Mouse (Mus musculus): ENCODE measurements around the gene Gas2l2. TPM values are rescaled to one million over a fixed set of nuclear protein-coding genes. Genes with fewer than 3 reads are reported as not detected.

Gas2l2 gene
- polyA plus RNA-seq, 1 experiment from 2014 or later = 0.39 TPM

- no peaks in the 10 kb centered on the region for H3K9me3 ChIP-seq
- H3K36me3 ChIP-seq = no peaks in the 10 kb centered on the region
- peak overlapping the region; percentile 70 for H3K4me3 ChIP-seq
- H3K4me1 ChIP-seq (replicated peaks) = peaks cover 44% of the 10 kb centered on the region
- under 1% methylated on average over 65 of the region's 75 CpGs for WGBS
- peak; percentile 90 for DNase-seq (ENCODE audit: low spot score)
- peak overlapping the region; percentile 82 for H3K27ac ChIP-seq
- peaks cover 63% of the 10 kb centered on the region for H3K27me3 ChIP-seq (ENCODE audit: insufficient read depth, poor library complexity, severe bottlenecking)
Measured at GRCm38 (mm10) chr11:83440081-83441064, 11.1 kb upstream of the Gas2l2 start.

- H3K4me1 ChIP-seq (replicated peaks) = peaks cover 40% of the 10 kb centered on the region
- H3K27ac ChIP-seq = peak overlapping the region; percentile 82
- H3K27me3 ChIP-seq (ENCODE audit: insufficient read depth, poor library complexity, severe bottlenecking) = peaks cover 55% of the 10 kb centered on the region
- no peaks in the 10 kb centered on the region for H3K9me3 ChIP-seq
- H3K4me3 ChIP-seq = peak overlapping the region; percentile 70
- 36% methylated on average over 11 of the region's 11 CpGs for WGBS
- no peak for DNase-seq (ENCODE audit: low spot score)
- H3K36me3 ChIP-seq = no peaks in the 10 kb centered on the region
Measured at GRCm38 (mm10) chr11:83439426-83440060, 10.3 kb upstream of the Gas2l2 start.

GRCm38 (mm10) chr11:83437377-83437776 is 8.1 kb upstream of the Gas2l2 start, which contains the start of gene 1700020L24Rik:
Gene 1700020L24Rik (plus strand): TSS chr11:83437677.
- Histone ChIP-seq H3K4me3 (no peak within 1 kb of the TSS), H3K27ac (no peak within 1 kb of the TSS), H3K36me3 (no peaks in the 10 kb centered on the region), H3K4me1 (replicated peaks) (peaks cover 18% of the 10 kb centered on the region; the same call in 1 of the 2 replicates), H3K9me3 (no peaks in the 10 kb centered on the region), H3K27me3 (ENCODE audit: insufficient read depth, poor library complexity, severe bottlenecking) (peaks cover 33% of the 10 kb centered on the region)
- 87% methylated on average over 1 of the region's 1 CpGs for WGBS
- DNase-seq (ENCODE audit: low spot score) = no peak

GRCm38 (mm10) chr11:83432533-83432932 is 3.3 kb upstream of the Gas2l2 start:
- Histone ChIP-seq H3K9me3 (no peaks in the 10 kb centered on the region), H3K36me3 (no peaks in the 10 kb centered on the region), H3K27me3 (ENCODE audit: insufficient read depth, poor library complexity, severe bottlenecking) (peaks cover 30% of the 10 kb centered on the region), H3K4me3 (no peak overlapping the region), H3K27ac (no peak overlapping the region), H3K4me1 (replicated peaks) (peaks cover 10% of the 10 kb centered on the region)
- no peak for DNase-seq (ENCODE audit: low spot score)
- WGBS = 81% methylated on average over 2 of the region's 2 CpGs

- peaks cover 14% of the 10 kb centered on the region for H3K4me1 ChIP-seq (replicated peaks)
- no peaks in the 10 kb centered on the region for H3K9me3 ChIP-seq
- H3K36me3 ChIP-seq = no peaks in the 10 kb centered on the region
- H3K27ac ChIP-seq = no peak overlapping the region
- peaks cover 48% of the 10 kb centered on the region for H3K27me3 ChIP-seq (ENCODE audit: insufficient read depth, poor library complexity, severe bottlenecking)
- DNase-seq (ENCODE audit: low spot score) = no peak
- peak overlapping the region; percentile 7; the same call in 1 of the 2 replicates for H3K4me3 ChIP-seq
- WGBS = 39% methylated on average over 17 of the region's 17 CpGs
Measured at GRCm38 (mm10) chr11:83426964-83427363, 2.3 kb downstream of the Gas2l2 start.

- no peak overlapping the region for H3K4me3 ChIP-seq
- no peak overlapping the region for H3K27ac ChIP-seq
- 8% methylated on average over 8 of the region's 8 CpGs for WGBS
- peaks cover 12% of the 10 kb centered on the region for H3K4me1 ChIP-seq (replicated peaks)
- H3K36me3 ChIP-seq = no peaks in the 10 kb centered on the region
- DNase-seq (ENCODE audit: low spot score) = peak; percentile 80
- peaks cover 66% of the 10 kb centered on the region for H3K27me3 ChIP-seq (ENCODE audit: insufficient read depth, poor library complexity, severe bottlenecking)
- no peaks in the 10 kb centered on the region for H3K9me3 ChIP-seq
Measured at GRCm38 (mm10) chr11:83424681-83425080, 4.6 kb downstream of the Gas2l2 start.

GRCm38 (mm10) chr11:83421305-83421704 is 8.0 kb downstream of the Gas2l2 start:
- peaks cover 13% of the 10 kb centered on the region for H3K4me1 ChIP-seq (replicated peaks)
- no peak overlapping the region for H3K27ac ChIP-seq
- no peaks in the 10 kb centered on the region for H3K9me3 ChIP-seq
- H3K27me3 ChIP-seq (ENCODE audit: insufficient read depth, poor library complexity, severe bottlenecking) = peaks cover 64% of the 10 kb centered on the region
- no peaks in the 10 kb centered on the region for H3K36me3 ChIP-seq
- H3K4me3 ChIP-seq = no peak overlapping the region
- 4% methylated on average over 9 of the region's 9 CpGs for whole genome bisulfite sequencing
- peak; percentile 76 for DNase-seq (ENCODE audit: low spot score)

- H3K36me3 ChIP-seq = no peaks in the 10 kb centered on the region
- no peaks in the 10 kb centered on the region for H3K9me3 ChIP-seq
- peak; percentile 28 for DNase-seq (ENCODE audit: low spot score)
- peaks cover 13% of the 10 kb centered on the region for H3K4me1 ChIP-seq (replicated peaks)
- peaks cover 61% of the 10 kb centered on the region for H3K27me3 ChIP-seq (ENCODE audit: insufficient read depth, poor library complexity, severe bottlenecking)
- WGBS = 37% methylated on average over 4 of the region's 4 CpGs
- no peak overlapping the region for H3K27ac ChIP-seq
- no peak overlapping the region for H3K4me3 ChIP-seq
Measured at GRCm38 (mm10) chr11:83420338-83420737, 8.9 kb downstream of the Gas2l2 start.

GRCm38 (mm10) chr11:83418566-83418965 is 10.7 kb downstream of the Gas2l2 start:
- Histone ChIP-seq H3K4me3 (peak overlapping the region; percentile 36), H3K27ac (no peak overlapping the region), H3K27me3 (ENCODE audit: insufficient read depth, poor library complexity, severe bottlenecking) (peaks cover 61% of the 10 kb centered on the region), H3K9me3 (no peaks in the 10 kb centered on the region), H3K36me3 (no peaks in the 10 kb centered on the region), H3K4me1 (replicated peaks) (peaks cover 13% of the 10 kb centered on the region)
- DNase-seq (ENCODE audit: low spot score) = peak; percentile 25
- 7% methylated on average over 38 of the region's 38 CpGs for WGBS

- H3K36me3 ChIP-seq = no peaks in the 10 kb centered on the region
- H3K9me3 ChIP-seq = no peaks in the 10 kb centered on the region
- WGBS = 84% methylated on average over 7 of the region's 7 CpGs
- H3K4me3 ChIP-seq = no peak overlapping the region
- no peak for DNase-seq (ENCODE audit: low spot score)
- no peak overlapping the region for H3K27ac ChIP-seq
- peaks cover 65% of the 10 kb centered on the region for H3K27me3 ChIP-seq (ENCODE audit: insufficient read depth, poor library complexity, severe bottlenecking)
- H3K4me1 ChIP-seq (replicated peaks) = peaks cover 13% of the 10 kb centered on the region
Measured at GRCm38 (mm10) chr11:83417708-83418107, 11.5 kb downstream of the Gas2l2 start.

- no peak overlapping the region for H3K4me3 ChIP-seq
- H3K9me3 ChIP-seq = no peaks in the 10 kb centered on the region
- H3K4me1 ChIP-seq (replicated peaks) = peaks cover 13% of the 10 kb centered on the region
- peak; percentile 69 for DNase-seq (ENCODE audit: low spot score)
- H3K27me3 ChIP-seq (ENCODE audit: insufficient read depth, poor library complexity, severe bottlenecking) = peaks cover 71% of the 10 kb centered on the region
- H3K36me3 ChIP-seq = no peaks in the 10 kb centered on the region
- H3K27ac ChIP-seq = no peak overlapping the region
- 16% methylated on average over 5 of the region's 5 CpGs for WGBS
Measured at GRCm38 (mm10) chr11:83417080-83417479, 12.2 kb downstream of the Gas2l2 start.

- Histone ChIP-seq H3K27ac (no peak overlapping the region), H3K27me3 (ENCODE audit: insufficient read depth, poor library complexity, severe bottlenecking) (peaks cover 23% of the 10 kb centered on the region), H3K4me3 (peak overlapping the region; percentile 85), H3K36me3 (no peaks in the 10 kb centered on the region), H3K4me1 (replicated peaks) (peaks cover 28% of the 10 kb centered on the region), H3K9me3 (no peaks in the 10 kb centered on the region)
- 29% methylated on average over 6 of the region's 6 CpGs for WGBS
- DNase-seq (ENCODE audit: low spot score) = no peak
Measured at GRCm38 (mm10) chr11:83410510-83410909, 18.7 kb downstream of the Gas2l2 start.

Data from hindbrain, embryonic 10.5 days (tissue).